Mouse (Mus musculus) liver, embryonic 13.5 days (tissue): ENCODE data around the gene Ptov1. TPM values are rescaled to one million over a fixed set of nuclear protein-coding genes. Genes with fewer than 3 reads are reported as not detected.

Experiments
- ATAC-seq: fragments of 200-750 bp; cut with Nextera tagmentation; 2 replicates; pipeline ENCODE4 v1.8.0; 2017; ENCODE audit warnings: low read depth, mild to moderate bottlenecking, moderate number of reproducible peaks, moderate library complexity
- DNase-seq: peaks from one replicate; pipeline ENCODE4 v3.0.0; 2022
- H3K27ac ChIP-seq: fragments of 300-500 bp; sonication (generic); 2 replicates; pipeline ENCODE4 v1.5.1; 2015; ENCODE audit warnings: moderate library complexity, mild to moderate bottlenecking, inconsistent platforms
- H3K27me3 ChIP-seq: fragments of 300-500 bp; sonication (generic); 2 replicates; pipeline ENCODE4 v1.6.1; 2015; ENCODE audit warnings: mild to moderate bottlenecking, inconsistent platforms
- H3K36me3 ChIP-seq: fragments of 300-500 bp; sonication (generic); 2 replicates; pipeline ENCODE4 v1.6.1; 2015; ENCODE audit warnings: mild to moderate bottlenecking, inconsistent platforms
- H3K4me1 ChIP-seq: fragments of 300-500 bp; sonication (generic); replicated peaks from 2 replicates; pipeline ENCODE4 v1.6.1; 2015; ENCODE audit warnings: inconsistent platforms
- H3K4me2 ChIP-seq: fragments of 300-500 bp; sonication (generic); 2 replicates; pipeline ENCODE4 v1.6.1; 2015; ENCODE audit warnings: inconsistent platforms, mild to moderate bottlenecking, moderate library complexity
- H3K4me3 ChIP-seq: fragments of 300-500 bp; sonication (generic); replicated peaks from 2 replicates; pipeline ENCODE4 v1.5.1; 2015; ENCODE audit warnings: mild to moderate bottlenecking, inconsistent platforms
- H3K9ac ChIP-seq: fragments of 300-500 bp; sonication (generic); 2 replicates; pipeline ENCODE4 v1.6.1; 2015; ENCODE audit warnings: mild to moderate bottlenecking, inconsistent platforms
- H3K9me3 ChIP-seq: fragments of 300-500 bp; sonication (generic); replicated peaks from 2 replicates; pipeline ENCODE4 v1.6.1; 2016; ENCODE audit warnings: inconsistent platforms
- WGBS: fragments of 180-500 bp; shearing (Covaris S2); methylation state at CpG from one replicate; pipeline ENCODE4 v1.1.7; 2015; ENCODE audit not compliant: insufficient replicate concordance; 5-methylcytosine and 5-hydroxymethylcytosine counted together
- polyA plus RNA-seq: library from polyadenylated mRNA; unstranded; fragments of >200 nt; fragmentation: Nextera tagmentation; extraction: Ambion mirVana; gene quantifications from 2 replicates; pipeline ENCODE4 v1.2.1, GENCODE M21; 2015

Gene Ptov1
- 50.4 and 57.0 TPM in 2 replicates for polyA plus RNA-seq

DNA sequence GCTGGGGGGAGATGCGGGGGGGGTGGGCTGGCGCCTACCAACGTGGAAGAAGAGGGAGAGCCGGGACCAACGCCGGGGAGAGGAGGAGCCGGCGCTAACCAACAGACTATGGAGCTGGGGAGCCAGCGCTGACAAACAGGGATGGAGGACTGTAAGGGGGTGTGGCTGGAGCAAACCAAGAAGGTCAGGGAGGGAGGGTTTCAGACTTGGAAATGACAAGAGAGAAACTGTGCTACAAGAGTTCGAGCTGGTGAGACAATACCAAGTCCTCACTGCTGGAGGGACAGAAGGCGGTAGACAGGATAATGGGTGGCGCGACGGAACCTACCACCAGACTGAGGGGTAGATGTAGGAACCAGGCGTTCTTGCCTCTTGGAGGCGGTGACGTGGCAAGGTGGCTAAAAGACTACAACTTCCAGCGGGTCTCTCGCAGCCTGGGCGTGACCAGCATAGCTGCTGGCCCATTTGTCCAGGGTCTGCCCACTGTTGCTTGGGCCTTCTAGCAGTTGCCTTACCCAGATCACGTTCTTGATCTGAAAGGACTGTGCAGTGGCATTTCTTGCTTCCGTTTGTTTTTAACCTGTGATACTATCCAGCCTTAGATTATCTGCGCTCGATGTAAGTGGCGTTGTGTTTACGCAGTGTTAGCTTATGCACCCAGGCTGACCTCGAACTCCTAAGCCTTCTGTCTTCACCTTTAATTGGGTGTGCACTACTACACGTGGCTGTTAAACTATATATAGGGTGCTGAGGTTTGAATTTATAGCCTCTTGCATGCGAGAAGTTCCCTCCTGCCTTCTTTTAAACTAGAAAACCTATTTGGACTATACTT, at the start of gene Ptov1:
TSS of gene Ptov1 (minus strand) at position 92 of the 832 bp plus-strand sequence.
- Histone ChIP-seq H3K4me1 (peaks cover 71% of the 10 kb centered on the region), H3K36me3 (peaks cover 11% of the 10 kb centered on the region)
- ATAC-seq, result peak; percentile 85

GRCm38 (mm10) chr7:44919127-44919526, 49.5 kb upstream of the Ptov1 start:
- no peaks in the 10 kb centered on the region for H3K9me3 ChIP-seq
- H3K4me2 ChIP-seq, result no peak overlapping the region
- peak overlapping the region; percentile 46 for H3K9ac ChIP-seq
- H3K36me3 ChIP-seq, result peaks cover 88% of the 10 kb centered on the region
- DNase-seq (no peak), ATAC-seq (no peak)
- WGBS, result 91% methylated on average over 5 of the region's 5 CpGs
- peak overlapping the region; percentile 74; the same call in 1 of the 2 replicates for H3K27ac ChIP-seq
- peaks cover 56% of the 10 kb centered on the region for H3K4me1 ChIP-seq
- no peaks in the 10 kb centered on the region for H3K27me3 ChIP-seq
- no peak overlapping the region for H3K4me3 ChIP-seq

More for the DNA sequence above, at the start of gene Ptov1:
- no peaks in the 10 kb centered on the region for H3K27me3 ChIP-seq
- H3K9ac ChIP-seq, result peak within 1 kb of the TSS; percentile 89
- H3K9me3 ChIP-seq, result no peaks in the 10 kb centered on the region
- peak within 1 kb of the TSS; percentile 80 for H3K4me3 ChIP-seq
- peak; percentile 83 for DNase-seq
- peak within 1 kb of the TSS; percentile 94 for H3K27ac ChIP-seq
- 8% methylated on average over 29 of the region's 29 CpGs for WGBS
- H3K4me2 ChIP-seq, result peak within 1 kb of the TSS; percentile 98

GRCm38 (mm10) chr7:44918219-44918618, 48.6 kb upstream of the Ptov1 start:
- Histone ChIP-seq H3K9ac (peak overlapping the region; percentile 46; the same call in 1 of the 2 replicates), H3K4me2 (peak overlapping the region; percentile 43), H3K36me3 (peaks cover 88% of the 10 kb centered on the region), H3K4me3 (no peak overlapping the region), H3K27ac (peak overlapping the region; percentile 74), H3K4me1 (peaks cover 49% of the 10 kb centered on the region), H3K9me3 (no peaks in the 10 kb centered on the region), H3K27me3 (no peaks in the 10 kb centered on the region)
- DNase-seq, result no peak
- ATAC-seq, result peak; percentile 71
- 45% methylated on average over 3 of the region's 3 CpGs for WGBS

- Histone ChIP-seq H3K4me2 (no peak overlapping the region), H3K4me3 (no peak overlapping the region)
- 0 out of 2 replicates have a peak, but pooled peaks have one; percentile 18 for ATAC-seq
These were observed 47.3 kb upstream of the Ptov1 start for GRCm38 (mm10) chr7:44916881-44917280.

GRCm38 (mm10) chr7:44916191-44916590, 46.6 kb upstream of the Ptov1 start:
- no peak overlapping the region for H3K9ac ChIP-seq
- H3K4me3 ChIP-seq, result no peak overlapping the region
- ATAC-seq (no peak), DNase-seq (no peak)
- H3K4me2 ChIP-seq, result no peak overlapping the region
- no peaks in the 10 kb centered on the region for H3K27me3 ChIP-seq
- H3K36me3 ChIP-seq, result peaks cover 89% of the 10 kb centered on the region
- no peaks in the 10 kb centered on the region for H3K9me3 ChIP-seq
- H3K4me1 ChIP-seq, result peaks cover 32% of the 10 kb centered on the region
- H3K27ac ChIP-seq, result no peak overlapping the region
- WGBS, result 90% methylated on average over 6 of the region's 6 CpGs

More at GRCm38 (mm10) chr7:44916881-44917280, 47.3 kb upstream of the Ptov1 start:
- H3K9ac ChIP-seq, result no peak overlapping the region
- no peaks in the 10 kb centered on the region for H3K9me3 ChIP-seq
- 88% methylated on average over 4 of the region's 4 CpGs for WGBS
- H3K36me3 ChIP-seq, result peaks cover 88% of the 10 kb centered on the region
- H3K27me3 ChIP-seq, result no peaks in the 10 kb centered on the region
- no peak for DNase-seq
- peak overlapping the region; percentile 74; the same call in 1 of the 2 replicates for H3K27ac ChIP-seq
- peaks cover 36% of the 10 kb centered on the region for H3K4me1 ChIP-seq

DNA sequence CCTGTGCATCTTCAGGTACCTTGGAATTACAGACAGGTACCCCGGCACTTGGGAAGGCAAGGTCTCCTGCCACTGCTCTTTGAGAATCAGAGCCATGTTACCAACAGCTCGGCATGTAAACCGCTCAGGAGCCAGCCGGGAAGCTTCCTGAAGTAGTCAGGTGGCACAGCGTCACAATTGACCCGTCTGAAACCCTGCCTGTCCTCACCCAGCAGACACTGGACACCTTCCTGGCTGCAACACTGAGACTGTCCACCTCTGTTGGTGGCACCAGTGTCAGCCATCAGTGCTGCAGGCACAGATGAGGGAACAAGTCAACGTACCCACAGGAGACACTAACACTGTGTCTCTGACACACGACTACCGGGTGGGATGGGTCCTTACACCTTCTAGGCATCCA, 45.7 kb upstream of the Ptov1 start:
- ATAC-seq, result no peak
- WGBS, result 88% methylated on average over 9 of the region's 9 CpGs
- peaks cover 89% of the 10 kb centered on the region for H3K36me3 ChIP-seq

DNA sequence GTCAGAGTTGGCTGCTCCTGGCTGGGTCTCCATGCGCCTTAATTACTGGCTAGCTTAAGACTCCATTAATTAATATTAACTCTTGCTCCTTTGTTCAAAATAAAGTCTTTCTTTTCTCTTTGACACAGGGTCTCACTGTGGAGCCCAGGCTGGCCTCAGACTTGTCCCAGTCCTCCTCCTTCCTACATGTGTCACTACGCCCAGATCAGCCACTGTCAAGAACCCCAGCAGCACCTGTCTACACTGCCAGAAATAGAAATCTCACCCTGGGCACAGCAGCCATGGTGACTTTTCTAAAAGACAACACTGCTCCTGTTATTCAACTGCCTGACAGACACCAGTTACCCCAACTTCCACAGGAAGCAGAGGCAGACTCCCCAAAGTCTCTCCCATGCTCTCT, 44.8 kb upstream of the Ptov1 start:
- Histone ChIP-seq H3K27me3 (no peaks in the 10 kb centered on the region), H3K9me3 (no peaks in the 10 kb centered on the region), H3K9ac (no peak overlapping the region), H3K4me3 (no peak overlapping the region), H3K4me1 (peaks cover 27% of the 10 kb centered on the region), H3K27ac (no peak overlapping the region), H3K4me2 (no peak overlapping the region), H3K36me3 (peaks cover 90% of the 10 kb centered on the region)
- DNase-seq, result no peak
- 88% methylated on average over 2 of the region's 2 CpGs for WGBS
- no peak for ATAC-seq

More for the DNA sequence above, 45.7 kb upstream of the Ptov1 start:
- H3K9me3 ChIP-seq, result no peaks in the 10 kb centered on the region
- no peak overlapping the region for H3K4me2 ChIP-seq
- H3K4me1 ChIP-seq, result peaks cover 32% of the 10 kb centered on the region
- DNase-seq, result no peak
- H3K4me3 ChIP-seq, result no peak overlapping the region
- H3K27ac ChIP-seq, result no peak overlapping the region
- no peak overlapping the region for H3K9ac ChIP-seq
- no peaks in the 10 kb centered on the region for H3K27me3 ChIP-seq

DNA sequence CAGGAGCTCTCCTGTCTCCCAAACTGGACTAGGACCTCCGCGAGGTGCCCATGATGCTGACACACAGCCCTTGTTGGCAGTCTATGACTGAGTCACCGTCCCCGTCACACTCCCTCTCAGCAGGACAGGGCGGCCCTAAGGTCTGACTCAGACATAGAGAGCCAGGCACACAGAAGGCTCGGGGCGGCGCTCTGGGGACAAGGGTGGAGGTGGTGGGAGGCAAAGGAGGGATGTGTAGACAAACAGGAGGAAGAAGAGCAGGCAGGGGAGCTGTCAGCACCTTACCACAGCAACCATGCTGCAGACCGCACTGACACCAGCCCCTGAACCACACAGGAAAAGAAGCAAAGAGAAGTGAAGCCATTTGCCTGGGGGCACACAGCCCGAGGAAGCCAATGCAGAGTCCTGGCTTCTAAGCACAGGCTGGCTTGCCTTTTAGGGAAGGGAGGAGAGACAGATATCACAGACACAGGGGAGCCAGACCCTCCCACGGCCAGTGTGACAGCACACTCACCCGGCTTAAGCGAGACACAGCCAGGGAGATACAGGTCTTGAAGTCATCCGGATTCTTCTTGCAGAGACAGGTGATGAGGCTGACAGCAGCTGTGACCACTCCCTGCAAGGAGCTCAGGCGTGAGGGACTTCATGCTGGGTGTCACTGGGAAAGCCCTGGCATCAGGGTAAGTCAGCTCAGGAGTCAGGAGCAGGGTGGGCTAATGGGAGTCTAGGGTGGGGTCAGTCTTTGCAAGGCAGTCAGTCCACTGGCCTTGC, 39.3 kb upstream of the Ptov1 start:
- no peak overlapping the region for H3K27ac ChIP-seq
- ATAC-seq, result no peak

GRCm38 (mm10) chr7:44905430-44905829, 35.8 kb upstream of the Ptov1 start:
- no peak overlapping the region for H3K4me3 ChIP-seq
- no peak overlapping the region for H3K4me2 ChIP-seq
- no peak for ATAC-seq
- H3K27ac ChIP-seq, result no peak overlapping the region
- H3K9me3 ChIP-seq, result no peaks in the 10 kb centered on the region
- WGBS, result 91% methylated on average over 20 of the region's 20 CpGs
- peaks cover 100% of the 10 kb centered on the region for H3K36me3 ChIP-seq
- H3K9ac ChIP-seq, result no peak overlapping the region
- H3K27me3 ChIP-seq, result no peaks in the 10 kb centered on the region
- peaks cover 23% of the 10 kb centered on the region for H3K4me1 ChIP-seq
- no peak for DNase-seq

More for the DNA sequence above, 39.3 kb upstream of the Ptov1 start:
- no peak for DNase-seq
- H3K4me1 ChIP-seq, result 0 out of 2 replicates have a peak, but pooled peaks cover under 1% of the 10 kb centered on the region
- H3K4me2 ChIP-seq, result no peak overlapping the region
- no peaks in the 10 kb centered on the region for H3K9me3 ChIP-seq
- H3K9ac ChIP-seq, result no peak overlapping the region
- H3K4me3 ChIP-seq, result no peak overlapping the region
- peaks cover 100% of the 10 kb centered on the region for H3K36me3 ChIP-seq
- no peaks in the 10 kb centered on the region for H3K27me3 ChIP-seq
- WGBS, result 78% methylated on average over 15 of the region's 15 CpGs

- peaks cover 64% of the 10 kb centered on the region for H3K4me1 ChIP-seq
- no peak overlapping the region; the same call in 1 of the 2 replicates for H3K27ac ChIP-seq
- H3K36me3 ChIP-seq, result peaks cover 75% of the 10 kb centered on the region
- 24% methylated on average over 21 of the region's 21 CpGs for WGBS
- DNase-seq (peak; percentile 32), ATAC-seq (peak; percentile 36; the same call in 1 of the 2 replicates)
- H3K27me3 ChIP-seq, result no peaks in the 10 kb centered on the region
- H3K4me2 ChIP-seq, result peak overlapping the region; percentile 57
- peak overlapping the region; percentile 50 for H3K9ac ChIP-seq
- H3K4me3 ChIP-seq, result peak overlapping the region; percentile 34
- H3K9me3 ChIP-seq, result no peaks in the 10 kb centered on the region
These were observed 31.7 kb upstream of the Ptov1 start for GRCm38 (mm10) chr7:44901230-44901722.

DNA sequence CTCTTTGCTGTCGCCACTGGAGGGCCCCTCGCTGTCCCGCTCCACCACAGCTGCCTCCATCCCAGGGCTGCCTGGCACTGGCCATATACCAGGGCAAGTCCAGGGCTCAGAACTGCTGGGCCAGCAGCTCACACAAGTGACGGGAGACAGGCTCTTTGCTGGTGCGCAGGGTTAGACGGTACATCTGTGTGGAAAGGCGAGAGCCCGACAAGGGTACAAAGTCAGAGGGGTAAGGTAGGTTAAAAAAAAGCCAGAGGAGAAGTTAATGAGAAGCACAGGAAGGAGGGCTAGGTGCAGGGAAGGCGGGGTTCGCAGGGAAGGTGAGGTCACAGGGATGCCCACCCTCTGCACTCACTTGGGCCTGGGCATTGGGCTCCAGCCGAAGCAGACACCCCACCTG, 31.0 kb upstream of the Ptov1 start:
- no peaks in the 10 kb centered on the region for H3K27me3 ChIP-seq
- peaks cover 69% of the 10 kb centered on the region for H3K36me3 ChIP-seq
- no peak for DNase-seq
- peaks cover 69% of the 10 kb centered on the region for H3K4me1 ChIP-seq
- no peak overlapping the region for H3K4me3 ChIP-seq
- H3K9me3 ChIP-seq, result no peaks in the 10 kb centered on the region
- no peak overlapping the region for H3K9ac ChIP-seq
- no peak overlapping the region for H3K4me2 ChIP-seq
- H3K27ac ChIP-seq, result no peak overlapping the region; the same call in 1 of the 2 replicates
- ATAC-seq, result no peak
- WGBS, result 90% methylated on average over 11 of the region's 11 CpGs
